Mouse (Mus musculus) right cerebral cortex, adult 2 months (tissue): ENCODE measurements around the gene Mrrf.
A peak's percentile ranks its signal among the peaks of the same experiment; 100 is the strongest.

Experiments used
- DNase-seq, 2 experiments: peaks; one replicate each; pipeline ENCODE4 v3.0.0; 2021 to 2022; ENCODE audit warnings: low spot score in 2 of 2

The Mrrf gene

DNA sequence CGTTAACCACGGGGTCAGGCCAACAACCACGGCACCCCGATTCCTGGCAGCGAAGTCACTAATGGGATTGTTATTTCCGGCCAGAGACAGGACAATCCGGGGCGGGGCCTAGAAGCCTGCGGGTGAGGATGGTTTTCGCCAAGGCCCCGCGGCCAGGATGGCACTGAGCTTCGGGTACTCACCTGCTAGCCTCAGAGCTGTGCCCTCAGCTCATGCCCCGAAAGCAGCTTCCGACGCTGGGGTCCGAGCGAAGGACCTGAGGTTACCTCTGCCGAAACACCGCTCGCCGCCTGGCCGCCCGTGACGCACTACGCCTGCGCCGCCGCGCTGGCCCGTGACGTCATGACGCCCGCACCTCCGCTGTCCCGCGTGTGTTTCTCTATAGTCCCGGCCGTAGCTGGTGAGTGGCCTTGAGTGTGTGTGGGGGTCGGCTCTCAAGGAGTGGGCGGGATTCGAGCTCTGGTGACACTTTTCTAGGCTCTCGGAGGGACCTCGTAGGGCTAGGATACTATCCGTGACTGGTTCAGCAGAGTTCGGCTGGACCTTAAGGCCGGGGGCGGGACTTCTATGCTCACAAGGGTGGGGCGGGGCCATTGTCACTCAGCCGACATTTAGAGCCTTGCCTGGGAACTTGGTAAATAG lies at the start of gene Mrrf, which contains the start of gene Rbm18:
Gene Mrrf, plus strand, starts transcription at position 90 of the 642 bp plus-strand sequence.
Gene Rbm18, minus strand, starts transcription at position 474 of the 642 bp plus-strand sequence.
- DNase-seq, result peak; percentile 93 to 97

DNA sequence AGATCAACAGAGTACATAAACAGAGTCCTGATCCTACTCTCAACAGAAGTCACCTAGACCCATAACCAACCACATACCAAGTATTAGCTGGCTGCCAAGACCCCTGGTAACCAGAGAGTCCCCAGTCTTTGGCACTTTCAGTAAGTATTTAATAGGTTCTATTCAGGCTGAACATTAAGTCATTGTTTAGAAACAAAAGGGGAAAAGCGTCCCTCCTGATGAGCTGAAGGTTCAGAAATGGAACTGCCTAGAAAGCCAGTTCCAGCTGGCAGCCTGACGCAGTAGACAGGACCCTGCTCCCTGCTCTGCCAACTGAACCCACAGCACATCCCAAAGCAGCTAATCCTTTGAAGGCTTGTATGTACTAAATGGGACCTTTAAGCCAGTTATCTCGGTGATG lies 47.0 kb upstream of the Mrrf start:
- DNase-seq, result no peak

DNA sequence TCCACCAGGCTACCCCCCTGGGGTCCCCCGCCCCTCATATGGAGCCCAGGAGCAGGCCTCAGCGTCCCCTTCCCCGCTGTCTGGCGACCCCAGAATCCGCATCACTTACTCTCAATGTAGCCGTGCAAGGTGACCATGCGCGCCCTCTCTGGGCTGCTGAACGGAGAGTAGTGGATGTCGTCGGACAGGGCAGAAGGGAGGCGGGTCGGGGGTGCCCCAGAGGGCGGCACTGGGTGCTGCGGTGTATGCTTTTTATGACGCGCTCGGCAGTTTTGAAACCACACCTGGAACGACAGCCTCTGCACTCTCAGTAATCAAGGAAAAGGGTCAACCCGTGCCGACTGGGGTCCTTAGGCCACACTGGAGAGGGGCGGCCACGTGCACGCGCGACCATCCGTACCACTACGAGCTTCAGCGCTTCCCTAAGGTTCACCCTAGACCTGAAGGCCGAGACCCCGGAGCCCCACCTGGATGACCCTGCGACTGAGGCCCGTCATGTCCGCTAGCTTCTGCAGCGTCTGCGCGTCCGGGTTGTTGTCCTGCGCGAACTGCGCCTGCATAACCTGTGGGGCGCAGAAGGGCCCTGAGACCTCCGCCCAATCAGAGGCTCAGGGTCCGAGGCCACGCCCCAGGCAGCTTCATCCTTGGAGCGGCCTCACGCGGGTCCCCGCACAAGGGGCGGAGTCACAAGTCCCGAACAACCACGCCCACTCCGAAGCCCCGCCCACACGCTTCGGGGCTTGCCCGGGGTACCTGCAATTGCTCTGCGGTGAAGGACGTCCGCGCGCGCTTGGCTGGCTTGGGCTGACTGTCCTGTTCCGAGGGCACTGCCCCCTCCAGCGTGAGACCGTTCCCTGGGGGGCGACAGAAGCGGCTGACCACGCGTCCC lies 45.1 kb upstream of the Mrrf start:
- no peak for DNase-seq

DNA sequence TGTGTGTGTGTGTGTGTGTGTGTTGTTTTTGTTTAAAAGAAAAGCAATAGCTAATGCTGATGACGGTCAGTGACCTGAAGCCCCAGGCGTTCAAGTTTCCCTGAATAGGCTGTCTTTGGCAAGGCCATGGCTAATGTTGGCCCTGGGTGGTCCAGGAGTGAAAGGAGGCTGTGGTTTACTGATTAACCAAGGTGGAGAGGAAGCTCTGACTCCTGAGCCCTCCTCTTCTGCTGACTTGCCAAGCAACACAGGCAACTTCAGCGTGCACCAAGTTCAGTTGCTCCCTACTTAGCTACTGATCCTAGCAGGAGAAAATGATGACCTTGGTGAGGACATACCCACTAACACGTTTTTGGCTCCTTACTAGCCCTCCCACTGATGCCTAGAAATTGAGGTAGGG lies 43.4 kb upstream of the Mrrf start:
- no peak for DNase-seq

DNA sequence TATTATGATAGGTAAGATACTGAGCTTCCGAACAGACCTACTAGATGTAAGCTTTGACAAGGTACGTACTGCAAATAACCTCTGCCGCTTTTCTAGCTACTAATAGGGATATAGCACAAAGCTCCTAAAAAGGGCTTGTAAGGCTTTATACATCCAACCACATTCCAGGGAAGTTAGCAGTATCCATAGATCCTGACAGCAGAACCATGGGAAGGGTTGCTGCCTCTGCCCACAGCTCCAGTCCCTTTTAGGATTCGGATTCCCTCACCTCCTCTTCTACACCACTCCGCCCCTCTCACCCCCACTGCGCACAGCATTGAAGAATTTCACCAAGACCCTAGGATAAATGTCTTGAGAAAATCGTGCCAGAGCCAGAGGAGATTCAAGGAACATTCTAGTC lies 42.9 kb upstream of the Mrrf start:
- no peak for DNase-seq

DNA sequence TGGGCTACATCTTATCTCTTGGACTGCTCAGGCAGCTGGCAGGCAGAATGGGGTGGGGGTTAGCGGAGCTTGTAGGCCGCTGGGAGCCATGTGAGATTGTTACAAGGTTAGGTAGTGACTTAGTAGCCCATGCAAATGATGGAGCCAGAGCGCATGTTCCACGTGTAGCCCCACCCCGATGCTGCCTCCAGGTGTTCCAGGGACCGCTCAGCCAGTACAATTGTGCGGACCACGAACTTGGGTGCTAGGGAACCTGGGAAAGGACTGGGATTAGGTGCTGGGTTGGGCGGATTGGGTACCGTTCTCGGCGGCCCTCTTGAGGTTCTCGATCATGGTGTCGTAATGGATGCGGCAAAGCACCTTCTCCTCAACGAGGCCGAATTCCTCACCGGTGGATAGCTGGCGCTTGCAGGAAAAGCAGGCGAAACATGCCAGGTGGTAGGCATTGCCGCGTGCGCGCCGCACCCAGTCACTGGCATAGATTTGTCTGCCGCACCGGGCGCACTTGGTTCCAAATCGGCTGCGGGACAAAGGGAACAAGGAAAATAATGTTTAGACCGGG lies 42.2 kb upstream of the Mrrf start:
- no peak for DNase-seq

DNA sequence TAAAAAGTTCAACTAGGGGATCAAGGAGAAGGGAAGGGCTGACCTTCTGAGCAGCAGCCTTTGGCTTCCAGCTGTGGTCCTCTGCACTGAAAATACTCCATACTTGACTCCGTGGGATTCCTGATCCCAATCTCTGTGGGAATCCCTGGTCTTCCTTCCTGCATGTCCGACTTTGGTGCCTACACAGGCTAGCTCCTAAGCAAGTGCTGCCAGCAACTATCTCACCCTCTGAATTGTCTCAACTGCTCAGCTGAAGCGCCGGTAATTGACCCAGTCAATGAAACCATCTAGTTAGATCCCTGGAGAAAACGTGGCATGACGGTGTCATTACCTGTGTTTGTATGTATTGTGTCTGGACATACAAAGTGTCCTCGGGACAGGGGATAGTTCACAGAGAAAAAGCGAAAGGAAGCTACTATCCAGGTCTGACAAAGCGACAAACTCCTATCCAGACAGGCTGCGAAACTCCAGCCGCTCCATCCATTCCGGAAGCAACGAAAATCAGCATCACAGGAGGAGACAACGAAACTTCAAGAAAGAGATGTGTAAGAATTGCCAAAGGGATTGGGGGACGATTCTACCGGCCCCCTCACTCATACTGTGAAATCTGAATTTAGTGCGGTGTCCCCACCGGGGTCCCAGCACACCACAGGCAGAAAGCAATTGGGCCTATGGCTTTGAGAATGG lies 38.9 kb upstream of the Mrrf start:
- DNase-seq, result no peak

DNA sequence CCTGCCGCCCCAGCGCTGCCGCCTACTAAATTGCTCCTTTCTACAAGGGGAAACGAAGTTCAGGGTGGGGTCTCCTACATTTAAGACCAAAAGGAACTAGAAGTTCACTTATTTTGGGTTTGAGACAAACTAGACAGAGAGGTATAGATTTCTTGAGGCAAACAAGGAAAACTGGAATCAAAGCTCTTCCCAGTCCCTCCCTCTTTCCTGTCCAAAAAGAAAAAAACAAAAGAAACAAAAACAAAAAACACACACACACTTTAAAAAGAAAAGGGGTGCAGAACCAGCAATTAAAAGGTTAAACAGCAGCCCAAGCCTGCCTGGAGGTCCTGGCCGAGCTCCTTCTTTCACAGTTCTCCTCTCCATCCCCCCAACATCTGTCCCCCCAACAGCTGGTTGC lies 38.2 kb upstream of the Mrrf start:
- no peak for DNase-seq

DNA sequence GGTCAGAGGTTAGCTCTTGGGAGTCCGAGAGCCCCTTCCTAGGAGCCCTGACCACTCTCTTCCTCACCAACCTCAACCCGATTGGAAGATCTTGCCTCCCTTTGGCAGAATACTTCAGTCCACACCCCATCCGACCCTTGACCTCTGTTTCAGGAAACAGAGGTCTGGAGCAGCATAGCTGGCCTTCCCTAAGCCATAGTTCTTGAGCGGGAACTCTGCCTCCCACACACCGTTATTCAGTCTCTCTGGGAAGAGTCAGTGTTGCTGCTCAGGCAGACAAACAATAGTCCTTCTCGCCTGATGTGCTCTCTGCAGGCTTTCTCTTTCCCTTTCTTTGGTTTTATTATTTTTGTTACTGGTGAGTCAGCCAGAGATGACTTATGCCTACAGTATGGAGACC lies 36.5 kb upstream of the Mrrf start:
- DNase-seq, result no peak

DNA sequence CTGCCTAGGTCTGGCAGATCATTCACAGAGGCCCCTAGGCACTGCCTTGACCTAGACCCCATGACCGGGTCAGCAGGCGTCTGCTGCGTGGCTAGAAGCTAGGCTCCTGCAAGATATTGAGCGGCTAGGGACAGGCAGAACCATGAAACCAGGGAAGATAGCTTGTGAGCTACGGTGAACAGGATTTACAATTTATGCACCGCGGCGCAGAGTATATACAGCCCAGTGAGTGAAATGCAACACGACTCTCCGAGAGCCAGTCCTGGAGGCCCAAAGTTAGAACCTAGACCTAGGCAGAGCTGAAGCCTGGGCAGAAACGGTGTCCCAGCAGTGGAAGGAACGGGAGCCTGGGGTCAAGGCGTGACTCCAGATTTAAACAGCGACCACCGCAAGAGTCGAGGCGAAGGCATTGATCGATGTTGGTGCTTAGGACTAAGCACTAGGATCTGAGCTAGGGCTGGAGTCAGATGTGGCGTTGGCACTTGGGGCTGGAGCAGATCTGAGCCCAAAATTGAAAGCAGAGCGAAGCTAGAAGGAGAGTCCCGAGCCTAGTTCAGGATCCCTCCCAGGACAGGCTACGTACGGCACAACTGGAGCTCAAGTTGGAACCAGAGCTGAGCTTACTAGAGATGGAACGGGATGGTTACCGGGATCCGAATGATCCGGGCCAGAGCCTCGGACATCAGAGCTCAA lies 34.2 kb upstream of the Mrrf start:
- no peak for DNase-seq

DNA sequence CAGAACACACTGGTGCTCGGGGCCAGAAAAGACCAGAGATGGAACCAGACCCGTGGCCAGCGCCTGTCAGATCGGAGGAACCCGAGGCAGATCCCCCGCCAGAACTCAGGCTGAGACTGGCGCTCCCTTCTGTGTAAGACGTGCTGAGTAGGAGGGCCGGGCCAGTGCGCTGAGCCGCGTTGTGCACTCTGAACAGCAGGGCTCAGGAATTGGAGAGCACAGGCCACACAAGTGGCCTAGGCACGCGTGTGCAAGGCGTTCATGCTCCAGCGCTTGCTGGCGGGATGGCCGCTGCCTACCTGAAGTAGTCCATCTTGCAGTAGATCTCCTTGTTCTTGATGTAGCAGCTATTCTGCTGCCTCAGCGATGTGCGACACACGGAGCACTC lies 33.6 kb upstream of the Mrrf start:
- DNase-seq, result no peak

DNA sequence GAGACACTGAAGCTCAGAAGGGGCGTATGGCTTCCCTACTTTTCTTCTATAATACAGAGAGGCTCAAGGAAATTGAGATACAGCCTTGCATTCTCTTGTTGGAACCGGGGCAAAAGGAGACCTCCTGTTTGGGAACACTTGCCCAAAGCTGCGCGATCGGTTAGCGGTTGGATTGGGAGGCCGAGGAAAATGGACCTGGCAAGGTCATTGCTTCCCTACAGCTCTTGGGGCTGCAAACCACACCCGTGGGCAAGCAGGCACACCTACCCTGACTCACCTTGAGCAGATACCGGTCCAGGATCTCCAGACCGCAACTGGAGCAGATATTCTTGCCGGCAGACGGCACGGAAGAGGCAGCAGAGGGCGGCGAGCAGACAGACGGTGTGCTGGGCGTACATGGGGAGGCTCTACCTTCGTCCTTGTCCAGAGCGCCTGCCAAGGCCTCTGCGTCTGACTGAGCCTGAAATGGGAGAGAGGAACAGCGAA lies 33.1 kb upstream of the Mrrf start:
- DNase-seq, result no peak

DNA sequence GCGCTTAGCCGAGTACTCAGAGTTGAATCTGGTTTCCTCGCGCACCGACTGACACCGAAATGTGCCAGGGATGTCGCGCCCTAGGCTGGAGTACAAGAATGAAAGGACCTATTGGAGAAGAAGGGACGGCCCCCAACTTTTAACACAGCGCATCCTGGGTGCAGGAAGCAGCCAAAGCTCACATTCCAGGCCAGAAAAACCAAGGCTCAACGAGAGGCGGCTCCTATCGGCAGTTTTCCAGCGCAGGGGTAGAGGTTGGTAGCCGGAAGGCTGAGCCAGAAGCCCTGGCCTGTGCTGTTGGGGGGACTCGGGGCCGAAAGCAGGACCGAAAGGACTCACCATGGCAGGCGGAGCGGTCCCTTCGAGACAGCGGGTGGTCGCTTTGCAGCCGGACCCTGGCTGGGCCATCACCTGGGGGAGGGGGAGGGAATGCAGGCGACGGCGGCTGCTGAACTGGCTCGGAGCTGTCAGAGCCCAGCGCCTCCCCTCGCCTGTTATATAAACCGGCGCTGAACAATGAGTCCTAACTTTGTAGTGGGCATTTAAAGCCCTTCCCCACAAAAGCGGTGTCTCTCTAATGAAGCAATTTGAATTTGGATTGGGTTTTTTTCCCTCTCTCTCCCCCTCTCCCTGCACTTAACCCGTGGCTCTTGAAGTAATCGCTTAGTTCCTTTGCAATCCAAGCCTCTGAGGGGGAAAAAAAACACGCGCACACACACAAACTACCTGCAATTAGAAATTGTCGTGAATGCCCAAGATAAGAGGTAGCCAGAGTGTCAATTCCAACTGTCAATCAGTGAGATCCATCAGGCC lies 32.4 kb upstream of the Mrrf start:
- no peak for DNase-seq

DNA sequence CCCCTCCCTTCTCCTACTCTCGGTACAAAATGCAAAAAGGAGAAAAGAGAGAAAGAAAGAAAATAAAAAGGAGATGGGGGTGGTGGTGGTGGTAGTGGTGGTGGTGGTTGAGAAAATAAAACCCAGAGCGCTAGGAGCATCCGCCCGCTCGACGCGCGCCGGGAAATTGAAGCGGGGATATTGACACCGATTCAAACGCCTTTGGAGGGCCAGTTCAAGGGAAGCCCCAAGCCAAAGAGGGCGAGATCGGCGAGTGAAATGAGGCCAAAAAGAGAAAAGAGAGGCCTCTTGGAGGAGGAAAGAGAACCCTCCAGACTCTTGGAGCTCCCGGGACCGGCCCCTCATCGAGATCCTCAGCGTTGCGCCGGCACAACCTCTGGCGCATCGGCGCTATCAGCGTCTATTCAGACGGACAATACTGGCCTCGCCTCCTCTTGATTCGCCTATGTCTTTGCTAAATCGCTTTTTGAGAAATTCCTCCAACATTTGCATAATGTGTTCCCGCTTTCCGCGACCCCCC lies 31.7 kb upstream of the Mrrf start:
- DNase-seq, result no peak

DNA sequence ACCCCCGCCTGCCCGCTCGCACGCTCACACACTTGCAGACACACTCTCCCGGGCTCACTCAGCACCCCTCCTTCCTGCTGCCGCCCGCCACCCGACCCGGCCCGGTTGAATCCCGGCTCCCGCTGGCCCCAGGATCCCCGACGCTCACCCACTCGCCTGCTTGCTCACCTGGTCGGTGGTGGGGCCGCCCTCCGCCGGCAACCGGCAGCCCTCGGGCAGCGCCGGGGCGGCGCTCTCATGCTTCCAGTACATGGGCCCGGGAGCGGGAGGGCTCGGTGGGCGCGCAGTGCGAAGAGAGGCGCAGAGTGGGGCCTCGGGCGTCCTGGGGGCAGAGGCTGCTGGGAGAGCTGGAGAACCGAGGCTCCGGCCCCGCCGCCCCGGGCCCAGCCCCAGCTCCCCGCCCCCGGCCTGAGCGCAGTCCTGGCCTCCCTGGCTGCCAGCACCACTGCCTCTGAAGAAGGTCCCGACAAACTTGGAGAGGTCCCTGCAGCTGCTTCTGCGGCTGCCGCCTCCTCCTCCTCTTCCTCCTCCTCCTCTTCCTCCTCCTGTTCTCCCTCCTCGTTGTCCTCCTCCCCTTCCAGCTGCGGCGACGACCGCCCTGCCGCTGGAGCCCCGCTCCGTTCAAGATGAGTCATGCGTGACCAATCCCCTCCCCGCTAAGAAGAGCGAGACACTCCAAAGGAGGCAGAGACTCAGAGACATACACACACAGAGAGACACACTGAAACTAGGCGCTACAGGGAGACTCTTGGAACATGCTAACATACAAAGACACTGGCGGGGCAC lies 31.0 kb upstream of the Mrrf start, which contains the start of gene Lhx6:
Gene Lhx6, minus strand, starts transcription at position 453 of the 786 bp plus-strand sequence.
- DNase-seq, result no peak

DNA sequence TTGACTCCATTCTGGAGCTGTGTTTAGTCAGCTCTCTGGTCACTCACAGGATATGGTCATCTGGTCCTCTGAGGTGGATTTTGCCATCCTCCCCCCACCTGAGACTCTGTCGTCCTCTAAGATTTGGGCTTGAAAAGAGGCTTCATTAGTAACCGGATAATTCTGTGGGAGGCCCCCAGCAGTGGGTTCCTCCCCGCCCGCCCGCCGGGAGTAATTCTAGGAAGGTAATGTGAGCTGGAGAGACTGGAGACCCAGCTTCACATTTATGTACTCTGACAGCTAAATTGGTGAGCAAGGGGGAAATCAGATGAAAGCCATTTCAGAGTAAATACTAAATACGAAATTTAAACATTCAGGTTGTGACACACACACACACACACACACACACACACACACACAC lies 27.6 kb upstream of the Mrrf start:
- DNase-seq, result no peak

DNA sequence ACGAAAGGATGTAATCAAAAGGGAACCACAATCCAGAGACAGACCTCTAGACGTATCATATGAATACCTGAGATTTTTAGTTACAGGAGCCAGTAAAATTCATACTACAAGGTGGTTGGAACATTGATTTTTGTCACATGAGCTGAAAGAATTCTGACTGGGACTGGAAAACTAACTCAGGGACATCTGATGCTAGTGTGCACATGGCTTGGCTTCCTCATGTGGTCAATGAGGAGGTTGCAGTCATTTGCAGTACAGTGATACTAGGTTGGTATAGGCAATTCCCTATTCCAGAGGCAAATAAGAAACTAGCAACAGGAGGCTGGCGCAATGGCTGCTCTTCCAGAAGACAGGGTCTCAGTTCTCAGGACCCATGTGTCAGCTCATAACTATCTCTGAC lies 23.6 kb upstream of the Mrrf start:
- DNase-seq, result no peak

DNA sequence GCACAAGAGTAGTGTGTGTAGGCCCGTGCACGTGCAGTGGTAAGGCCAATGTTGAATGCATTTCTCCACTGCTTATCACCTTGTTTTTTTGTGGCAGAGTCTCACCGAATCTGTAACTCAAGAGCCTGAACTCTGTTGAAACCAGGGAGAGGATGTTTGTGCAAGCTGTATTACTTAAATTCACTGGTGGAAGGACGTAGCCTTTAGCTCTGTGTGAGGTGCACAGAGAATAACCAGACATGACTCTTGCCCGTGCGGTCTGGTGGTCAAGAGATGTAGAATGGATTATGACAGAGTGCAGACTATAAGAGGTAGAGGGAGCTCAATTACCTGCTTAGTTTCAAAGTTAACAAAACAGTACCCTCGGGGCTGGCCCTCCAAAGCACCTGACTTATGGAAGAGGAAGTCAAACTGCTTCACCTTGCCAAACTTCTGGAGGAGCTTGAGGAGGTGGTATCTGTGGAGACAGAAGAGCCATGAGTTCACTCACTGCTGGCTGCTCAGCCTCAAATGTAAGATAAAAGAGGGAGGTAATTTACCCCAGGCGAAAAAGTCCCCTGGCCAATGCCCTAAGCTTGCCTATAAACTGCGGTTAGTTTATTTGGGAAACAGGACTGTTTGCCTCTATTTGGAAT lies 9.3 kb upstream of the Mrrf start:
- DNase-seq, result no peak

DNA sequence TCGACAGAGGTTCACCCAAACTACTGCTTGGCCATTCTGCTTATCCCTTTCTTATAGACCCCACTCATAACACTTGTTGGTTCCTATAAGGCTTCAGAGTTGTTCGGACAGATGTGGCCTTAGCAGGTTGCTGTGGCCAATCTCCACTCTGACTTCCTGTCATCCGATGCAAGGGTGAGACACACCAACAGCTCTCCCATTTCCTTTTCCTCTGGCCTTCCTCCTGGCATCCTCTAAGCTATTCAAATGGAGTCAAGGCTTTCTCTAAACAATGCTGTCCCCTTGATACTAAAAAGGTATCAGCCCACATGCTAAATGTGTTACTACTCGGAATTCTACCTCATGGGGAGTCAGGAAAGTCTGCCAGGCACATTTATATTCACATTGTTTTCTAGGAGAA lies 8.2 kb upstream of the Mrrf start:
- no peak for DNase-seq
